In the genomic region with DNA sequence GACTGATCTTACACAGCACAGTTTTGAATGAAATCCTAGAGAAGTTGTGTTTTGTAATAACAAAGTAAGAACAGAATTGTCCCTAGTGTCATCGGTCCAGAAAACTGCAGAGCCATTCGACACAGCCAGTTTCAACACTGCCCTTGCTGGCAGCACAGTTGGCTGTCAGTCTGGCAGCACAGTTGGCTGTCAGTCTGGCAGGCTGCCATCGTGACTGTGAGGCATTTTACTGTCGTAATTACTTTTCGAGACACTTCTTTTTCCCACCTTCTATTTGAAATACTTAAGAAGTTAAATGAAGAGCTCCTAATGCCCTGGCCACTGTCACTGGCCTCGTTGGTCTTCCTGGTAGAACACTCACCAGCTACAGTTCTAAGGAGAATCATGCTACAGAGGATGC, we compare ENCODE assay signal across 10 mouse cellular contexts. TPM values are rescaled to one million over a fixed set of nuclear protein-coding genes. Genes with fewer than 3 reads are reported as not detected.
A peak's percentile ranks its signal among the peaks of the same experiment; 100 is the strongest.
DNase-seq lines count a peak whose midpoint lies in the region; ATAC-seq and TF ChIP-seq lines count a peak whose summit lies in the region.
"Had no signal": no experiment of that assay in that cellular context is flagged by ENCODE, and none has a peak within 500 bp of the region (broad histone marks: within the 10 kb centered on the region; RNA-seq: fewer than 3 reads in every experiment).

No protein-coding gene starts in this region.

- no peak overlapping the region for H3K4me2 ChIP-seq in forebrain, postnatal 0 days (ENCODE audit: low read depth)
- H3K4me2 ChIP-seq in forebrain, embryonic 11.5 days (ENCODE audit: low read depth, low read length, severe bottlenecking) = no peak overlapping the region
- H3K4me2 ChIP-seq: heart, embryonic 13.5 days had no signal

- WGBS in forebrain, postnatal 0 days = 28% methylated on average over 6 of the region's 6 CpGs
- 78% methylated on average over 6 of the region's 6 CpGs for WGBS in forebrain, embryonic 11.5 days

- DNase-seq in forebrain, postnatal 0 days = peak; percentile 61
- DNase-seq in forebrain, embryonic 11.5 days (ENCODE audit: low spot score) = no peak
- DNase-seq in 3134 (ENCODE audit: extremely low read depth, insufficient read length, low spot score) = peak; percentile 4
- peak; percentile 14 for DNase-seq in cerebellum, adult 9-10 months
- DNase-seq in heart, postnatal 4 days = peak; percentile 30
- DNase-seq in lung, postnatal 36 days = peak; percentile 46
- no peak for DNase-seq in spleen, postnatal 14 days (ENCODE audit: low spot score in 2 of 2)
- no peak for DNase-seq in thymus, postnatal 25 days

- H3K9me3 ChIP-seq in forebrain, postnatal 0 days (ENCODE audit: low read length) = no peaks in the 10 kb centered on the region
- no peaks in the 10 kb centered on the region for H3K9me3 ChIP-seq in forebrain, embryonic 11.5 days (ENCODE audit: control insufficient read depth, low read length)
- H3K9me3 ChIP-seq: heart, embryonic 13.5 days had no signal

- no peak overlapping the region for H3K9ac ChIP-seq in forebrain, postnatal 0 days
- no peak overlapping the region for H3K9ac ChIP-seq in forebrain, embryonic 11.5 days (ENCODE audit: low read length)
- H3K9ac ChIP-seq: heart, embryonic 13.5 days had no signal

- ATAC-seq in forebrain, postnatal 0 days = no peak
- ATAC-seq in forebrain, embryonic 11.5 days (replicated peaks; ENCODE audit: low FRiP score) = no peak

- no peak for TF ChIP-seq CTCF in forebrain, postnatal 0 days (IDR thresholded peaks at IDR 0.05; ENCODE audit: low read depth)

- H3K4me1 ChIP-seq in forebrain, postnatal 0 days (ENCODE audit: insufficient read depth) = peaks cover 3% of the 10 kb centered on the region; the same call in 1 of the 2 replicates
- H3K4me1 ChIP-seq in forebrain, embryonic 11.5 days (replicated peaks; ENCODE audit: control insufficient read depth, insufficient read depth, low read length) = no peaks in the 10 kb centered on the region

- H3K36me3 ChIP-seq in forebrain, postnatal 0 days (ENCODE audit: insufficient read depth) = no peaks in the 10 kb centered on the region
- H3K36me3 ChIP-seq in forebrain, embryonic 11.5 days (ENCODE audit: control insufficient read depth, insufficient read depth, low read length) = no peaks in the 10 kb centered on the region
- H3K36me3 ChIP-seq: heart, embryonic 13.5 days had no signal

- no peak overlapping the region for H3K4me3 ChIP-seq in forebrain, postnatal 0 days (ENCODE audit: low read depth, low read length)
- H3K4me3 ChIP-seq in forebrain, embryonic 11.5 days (ENCODE audit: low read depth, low read length) = no peak overlapping the region
- H3K4me3 ChIP-seq: heart, embryonic 13.5 days had no signal

- no peaks in the 10 kb centered on the region for H3K27me3 ChIP-seq in forebrain, postnatal 0 days (ENCODE audit: insufficient read depth, low read length)
- no peaks in the 10 kb centered on the region for H3K27me3 ChIP-seq in forebrain, embryonic 11.5 days (ENCODE audit: control insufficient read depth, insufficient read depth, low read length)
- H3K27me3 ChIP-seq: heart, embryonic 13.5 days had no signal

- H3K27ac ChIP-seq in forebrain, postnatal 0 days (ENCODE audit: low read depth, low read length) = no peak overlapping the region
- H3K27ac ChIP-seq in forebrain, embryonic 11.5 days (ENCODE audit: low read depth, low read length) = no peak overlapping the region
- H3K27ac ChIP-seq: heart, embryonic 13.5 days had no signal

RNA-seq across cellular contexts. Expression of a gene that starts 22.9 kb away (rescaled TPM):
- total RNA-seq in forebrain, postnatal 0 days (2014; rRNA removed) = 0.24 TPM in 1 of 2 replicates, not detected in the other
- polyA plus RNA-seq in forebrain, postnatal 0 days (2015; fragmentation: Nextera tagmentation; extraction: Ambion mirVana) = not detected in 2 replicates
- not detected in 2 replicates for polyA plus RNA-seq in forebrain, embryonic 11.5 days (2014; fragmentation: Nextera tagmentation; extraction: Ambion mirVana)
- total RNA-seq in heart, postnatal 4 days (2021) = not detected
- polyA plus RNA-seq: C2C12; heart, embryonic 13.5 days had no signal

RNA-seq across cellular contexts. Expression of a gene that starts 50.3 kb away (rescaled TPM):
- 14.4 and 14.7 TPM in 2 replicates for total RNA-seq in forebrain, postnatal 0 days (2014; rRNA removed)
- 6.6 and 7.0 TPM in 2 replicates for polyA plus RNA-seq in forebrain, postnatal 0 days (2015; fragmentation: Nextera tagmentation; extraction: Ambion mirVana)
- 27.9 and 29.9 TPM in 2 replicates for polyA plus RNA-seq in forebrain, embryonic 11.5 days (2014; fragmentation: Nextera tagmentation; extraction: Ambion mirVana)
- total RNA-seq in heart, postnatal 4 days (2021) = 10 to 100 TPM; 11.3 to 14.1 TPM

Comparison
In these comparisons a context has a peak if more than half of its experiments do, and no peak if none do; other contexts are left out.
1. DNase-seq: peak in forebrain, postnatal 0 days (single experiment), 3134 (single experiment), cerebellum, adult 9-10 months (single experiment), heart, postnatal 4 days (single experiment) and lung, postnatal 36 days (single experiment); none in forebrain, embryonic 11.5 days (single experiment), spleen, postnatal 14 days (0 of 2) and thymus, postnatal 25 days (single experiment).